Mouse (Mus musculus): Measurements from ENCODE around the gene Rps6ka5.

Rps6ka5 gene

GRCm38 (mm10) chr12:100724606-100725457, 2.0 kb downstream of the Rps6ka5 start:
- DNase-seq (ENCODE audit: low read depth, low spot score): peak; percentile 100

GRCm38 (mm10) chr12:100724182-100724581, 2.6 kb downstream of the Rps6ka5 start:
- no peak for DNase-seq (ENCODE audit: low read depth, low spot score)

- DNase-seq (ENCODE audit: low read depth, low spot score): no peak
Measured at GRCm38 (mm10) chr12:100720801-100721200, 6.0 kb downstream of the Rps6ka5 start.

- DNase-seq (ENCODE audit: low read depth, low spot score): no peak
Measured at GRCm38 (mm10) chr12:100717446-100717845, 9.3 kb downstream of the Rps6ka5 start.

GRCm38 (mm10) chr12:100716969-100717368, 9.8 kb downstream of the Rps6ka5 start:
- no peak for DNase-seq (ENCODE audit: low read depth, low spot score)

- no peak for DNase-seq (ENCODE audit: low read depth, low spot score)
Measured at GRCm38 (mm10) chr12:100711819-100712218, 15.0 kb downstream of the Rps6ka5 start.

- no peak for DNase-seq (ENCODE audit: low read depth, low spot score)
Measured at GRCm38 (mm10) chr12:100711116-100711691, 15.6 kb downstream of the Rps6ka5 start.

- no peak for DNase-seq (ENCODE audit: low read depth, low spot score)
Measured at GRCm38 (mm10) chr12:100710432-100710831, 16.4 kb downstream of the Rps6ka5 start.

GRCm38 (mm10) chr12:100707312-100707711, 19.5 kb downstream of the Rps6ka5 start:
- no peak for DNase-seq (ENCODE audit: low read depth, low spot score)

- no peak for DNase-seq (ENCODE audit: low read depth, low spot score)
Measured at GRCm38 (mm10) chr12:100705057-100705722, 21.6 kb downstream of the Rps6ka5 start.

GRCm38 (mm10) chr12:100698019-100698418, 28.8 kb downstream of the Rps6ka5 start:
- no peak for DNase-seq (ENCODE audit: low read depth, low spot score)

- DNase-seq (ENCODE audit: low read depth, low spot score): no peak
Measured at GRCm38 (mm10) chr12:100696621-100697020, 30.2 kb downstream of the Rps6ka5 start.

GRCm38 (mm10) chr12:100695252-100695651, 31.5 kb downstream of the Rps6ka5 start:
- no peak for DNase-seq (ENCODE audit: low read depth, low spot score)

- no peak for DNase-seq (ENCODE audit: low read depth, low spot score)
Measured at GRCm38 (mm10) chr12:100692208-100692607, 34.6 kb downstream of the Rps6ka5 start.

GRCm38 (mm10) chr12:100690444-100690843, 36.3 kb downstream of the Rps6ka5 start:
- DNase-seq (ENCODE audit: low read depth, low spot score): no peak

- DNase-seq (ENCODE audit: low read depth, low spot score): no peak
Measured at GRCm38 (mm10) chr12:100688177-100688576, 38.6 kb downstream of the Rps6ka5 start.

- DNase-seq (ENCODE audit: low read depth, low spot score): no peak
Measured at GRCm38 (mm10) chr12:100687001-100687400, 39.8 kb downstream of the Rps6ka5 start.

- no peak for DNase-seq (ENCODE audit: low read depth, low spot score)
Measured at GRCm38 (mm10) chr12:100681752-100682151, 45.0 kb downstream of the Rps6ka5 start.

GRCm38 (mm10) chr12:100681241-100681640, 45.5 kb downstream of the Rps6ka5 start:
- DNase-seq (ENCODE audit: low read depth, low spot score): no peak

GRCm38 (mm10) chr12:100680676-100681075, 46.1 kb downstream of the Rps6ka5 start:
- no peak for DNase-seq (ENCODE audit: low read depth, low spot score)

GRCm38 (mm10) chr12:100670647-100671199, 56.1 kb downstream of the Rps6ka5 start:
- no peak for DNase-seq (ENCODE audit: low read depth, low spot score)

GRCm38 (mm10) chr12:100665294-100665693, 61.5 kb downstream of the Rps6ka5 start:
- DNase-seq (ENCODE audit: low read depth, low spot score): no peak

All from forelimb bud, embryonic 11.5 days (tissue).